Mouse (Mus musculus) retina, embryonic 14.5 days (tissue): ENCODE results near the gene Dusp22.

Experiments used
- DNase-seq: peaks from one replicate; pipeline ENCODE4 v3.0.0-alpha.2; 2015; ENCODE audit warnings: low spot score

Gene Dusp22

DNA sequence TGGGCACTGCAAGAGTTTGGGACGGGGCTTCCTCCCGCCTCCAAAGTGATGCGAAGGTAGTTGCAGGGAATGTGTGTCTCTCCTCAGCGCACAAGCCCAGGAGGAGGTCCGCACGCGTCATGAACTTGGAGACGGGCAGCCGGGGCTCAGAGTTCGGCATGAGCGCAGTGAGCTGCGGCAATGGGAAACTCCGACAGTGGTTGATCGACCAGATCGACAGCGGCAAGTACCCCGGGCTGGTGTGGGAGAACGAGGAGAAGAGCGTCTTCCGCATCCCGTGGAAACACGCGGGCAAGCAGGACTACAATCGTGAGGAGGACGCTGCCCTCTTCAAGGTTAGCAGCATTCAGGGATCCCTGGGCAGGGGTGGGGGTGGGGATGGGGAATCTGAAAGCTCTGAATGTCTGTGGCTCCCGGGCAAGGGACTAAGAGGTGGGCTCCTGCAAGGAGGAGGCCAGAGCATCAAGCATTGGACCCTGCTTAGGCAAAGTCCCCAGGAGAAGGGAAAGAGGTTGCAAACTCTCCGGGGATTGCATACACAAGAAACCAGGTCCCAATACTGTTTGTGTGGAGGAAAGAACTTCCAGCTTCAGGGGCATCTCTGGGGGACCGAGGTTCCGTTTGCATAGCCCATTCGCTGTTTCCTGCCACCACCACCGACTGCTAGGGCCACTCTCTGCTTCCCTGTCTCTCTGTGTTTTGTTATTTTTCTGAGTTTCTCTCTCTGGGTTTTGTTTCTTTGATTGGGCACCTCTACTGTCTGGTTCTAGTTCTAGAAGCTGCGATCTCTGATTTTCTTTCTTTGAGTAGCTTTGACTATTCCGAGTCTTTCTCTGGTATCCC lies 90.9 kb downstream of the Dusp22 start:
- DNase-seq: peak; percentile 37

DNA sequence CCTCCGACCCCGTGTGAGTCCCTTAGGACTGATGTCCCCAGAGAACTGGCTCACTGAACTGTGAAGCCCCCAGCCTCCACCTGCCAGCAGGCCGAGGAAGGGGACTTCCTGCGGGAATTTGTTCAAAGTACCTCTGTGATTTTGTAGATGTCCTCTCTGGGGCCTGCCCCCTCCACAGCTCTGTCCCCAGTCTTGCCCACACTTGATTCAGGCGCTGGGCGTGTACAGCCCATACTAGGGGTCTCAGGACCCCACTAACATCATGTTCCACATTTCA lies 91.4 kb downstream of the Dusp22 start:
- no peak for DNase-seq

DNA sequence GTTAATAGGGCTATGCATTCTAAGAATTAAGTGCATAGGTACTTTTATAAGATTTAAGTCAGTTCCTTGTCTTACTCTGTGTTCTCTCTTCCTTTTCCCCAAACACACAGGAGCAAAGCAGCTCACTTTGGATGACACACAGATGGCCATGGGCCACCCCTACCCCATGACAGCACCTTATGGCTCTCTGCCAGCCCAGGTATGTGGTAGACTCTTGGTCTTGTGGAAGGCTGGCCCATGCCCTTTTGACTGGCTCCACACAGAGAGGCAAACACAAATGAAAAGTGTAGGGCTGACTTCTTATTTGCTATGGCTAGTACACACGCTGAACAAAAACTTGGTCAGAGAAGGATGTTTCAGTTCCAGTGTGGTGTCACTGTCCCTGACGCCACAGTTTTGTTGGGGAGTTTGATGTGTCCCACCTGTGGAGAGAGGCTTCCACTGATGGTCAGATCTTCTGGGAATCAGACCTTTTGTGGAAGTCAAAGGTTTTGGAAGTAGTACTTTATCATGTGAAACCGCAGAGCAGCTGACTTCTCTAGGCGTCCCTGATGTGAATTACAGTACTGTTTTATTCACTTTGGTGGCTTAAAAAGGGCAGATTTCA lies 92.9 kb downstream of the Dusp22 start:
- DNase-seq: no peak

DNA sequence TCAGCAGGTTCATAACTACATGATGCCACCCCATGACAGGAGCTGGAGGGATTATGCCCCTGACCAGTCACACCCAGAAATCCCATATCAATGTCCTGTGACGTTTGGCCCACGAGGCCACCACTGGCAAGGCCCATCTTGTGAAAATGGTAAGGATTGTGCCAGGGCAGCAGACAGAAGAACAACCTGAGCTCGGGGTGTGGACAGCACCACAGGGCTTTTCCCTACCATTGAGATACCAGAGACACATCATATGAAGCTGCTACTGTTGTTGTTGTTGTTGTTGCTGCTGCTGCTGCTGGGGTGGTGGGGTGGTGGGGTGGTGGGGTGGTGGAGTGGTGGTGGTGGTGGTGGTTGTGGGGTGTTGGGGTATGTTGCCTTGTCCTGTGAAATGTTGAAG lies 93.6 kb downstream of the Dusp22 start:
- no peak for DNase-seq

DNA sequence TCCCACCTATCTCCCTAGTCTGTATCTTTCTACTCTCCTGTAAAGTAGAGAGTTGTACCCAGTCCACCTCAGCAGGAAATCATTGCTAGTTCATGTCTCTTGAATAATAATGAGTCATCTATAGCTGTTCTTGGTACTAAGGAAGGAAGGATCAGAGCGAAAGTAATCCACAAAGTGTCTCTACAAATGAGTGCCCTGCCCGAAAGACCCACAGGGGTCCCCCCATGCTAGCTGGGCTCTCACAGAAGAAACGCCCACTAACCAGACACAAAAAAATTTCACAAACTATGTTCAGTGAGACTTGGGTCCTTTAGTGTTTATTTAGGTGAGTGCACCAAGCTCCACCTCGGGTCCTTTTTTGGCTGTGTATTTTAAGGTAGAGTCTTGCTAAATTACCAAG lies 94.3 kb downstream of the Dusp22 start:
- no peak for DNase-seq

DNA sequence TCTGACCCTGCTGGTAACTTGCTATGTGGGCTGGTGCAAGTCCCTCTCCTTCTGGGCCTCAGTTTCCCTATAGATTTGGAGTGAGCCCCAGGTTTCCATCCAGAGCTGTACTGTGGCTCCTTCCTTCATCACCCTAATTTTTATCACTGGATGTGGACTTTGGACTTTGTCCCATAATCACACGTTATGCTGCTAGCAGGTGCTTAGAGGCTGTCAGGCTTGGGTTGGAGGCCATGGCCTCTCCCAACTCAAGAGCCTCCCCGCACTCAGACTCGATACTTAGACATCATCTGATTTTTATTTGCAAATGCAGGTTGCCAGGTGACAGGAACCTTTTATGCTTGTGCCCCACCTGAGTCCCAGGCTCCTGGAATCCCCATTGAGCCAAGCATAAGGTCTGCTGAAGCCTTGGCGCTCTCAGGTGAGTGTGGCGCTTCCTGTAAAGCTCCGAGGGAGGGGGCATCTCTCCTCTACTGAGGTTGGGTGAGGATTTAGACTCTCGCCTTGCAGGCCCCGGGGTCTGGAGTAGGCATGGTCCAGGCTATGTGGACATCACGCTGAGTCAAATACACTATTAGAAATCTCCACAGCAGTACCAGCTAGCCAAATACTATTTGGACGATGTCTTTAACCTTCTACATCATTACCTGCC lies 95.2 kb downstream of the Dusp22 start:
- DNase-seq: no peak

DNA sequence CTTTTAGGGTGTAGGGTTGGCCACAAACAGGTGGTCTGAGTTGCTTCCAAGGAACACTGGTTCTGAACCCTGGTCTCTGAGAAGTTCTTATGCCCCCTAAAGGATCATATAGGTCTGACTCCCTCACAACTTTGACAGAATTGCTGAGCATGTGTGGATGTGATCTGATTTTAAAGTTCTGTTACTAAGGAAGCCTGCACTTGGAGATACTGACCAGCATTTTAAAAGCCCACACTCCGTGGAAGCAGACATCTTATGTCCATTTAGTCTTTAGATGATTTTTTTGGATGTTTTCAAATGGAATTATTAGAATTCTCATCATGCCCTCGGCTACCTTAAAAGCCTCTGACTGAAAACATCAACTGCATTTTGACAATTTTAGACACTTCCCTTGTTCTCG lies 95.8 kb downstream of the Dusp22 start:
- no peak for DNase-seq

DNA sequence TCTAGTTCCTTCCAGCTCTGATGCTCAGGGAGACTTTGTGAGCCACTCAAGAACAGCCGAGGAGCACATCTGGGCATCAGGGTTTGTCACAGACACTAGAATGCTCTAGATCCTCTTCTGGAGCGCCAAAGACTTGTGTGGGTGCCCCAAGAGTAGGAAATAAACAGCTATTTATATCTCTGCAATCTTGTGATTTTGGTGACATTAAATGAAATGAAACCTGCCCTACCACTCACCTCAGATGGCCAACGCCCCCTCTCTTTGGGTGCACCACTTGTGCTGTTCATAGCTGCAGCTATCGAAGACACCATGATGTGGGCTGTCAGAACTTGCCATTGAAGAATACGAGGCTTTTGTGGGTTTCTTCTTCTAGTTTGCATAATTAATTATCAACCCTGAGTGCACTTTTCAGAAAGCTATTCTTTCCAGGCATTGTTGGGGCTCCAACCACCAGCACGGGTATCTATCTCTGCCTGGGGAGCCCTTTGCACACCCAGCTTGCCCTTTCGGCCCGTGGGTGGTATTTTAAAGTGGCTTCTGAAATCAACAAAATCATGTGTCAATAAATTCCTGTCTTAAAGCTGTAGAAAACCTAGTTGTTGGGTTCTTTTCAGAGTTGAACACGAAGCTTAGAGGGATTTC lies 96.3 kb downstream of the Dusp22 start:
- DNase-seq: no peak

DNA sequence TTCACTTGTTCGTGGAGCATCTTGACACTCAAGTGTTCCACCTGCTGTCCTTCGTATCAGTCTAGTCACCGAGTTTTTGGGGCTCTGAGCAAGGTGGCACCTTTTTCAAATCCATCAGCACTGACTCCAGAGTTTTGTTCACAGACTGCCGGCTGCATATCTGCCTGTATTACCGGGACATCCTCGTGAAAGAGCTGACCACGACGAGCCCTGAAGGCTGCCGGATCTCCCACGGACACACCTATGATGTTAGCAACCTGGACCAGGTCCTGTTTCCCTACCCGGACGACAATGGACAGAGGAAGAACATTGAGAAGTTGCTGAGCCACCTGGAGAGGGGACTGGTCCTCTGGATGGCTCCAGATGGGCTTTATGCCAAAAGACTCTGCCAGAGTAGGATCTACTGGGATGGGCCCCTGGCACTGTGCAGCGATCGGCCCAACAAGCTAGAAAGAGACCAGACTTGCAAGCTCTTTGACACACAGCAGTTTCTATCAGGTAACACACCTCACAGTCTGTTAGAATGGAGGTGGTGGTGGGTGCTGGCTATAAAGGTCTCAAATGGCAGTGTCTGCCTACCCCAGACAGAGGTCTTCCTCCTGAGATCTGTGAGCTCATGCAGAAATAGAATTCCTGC lies 97.6 kb downstream of the Dusp22 start:
- no peak for DNase-seq

DNA sequence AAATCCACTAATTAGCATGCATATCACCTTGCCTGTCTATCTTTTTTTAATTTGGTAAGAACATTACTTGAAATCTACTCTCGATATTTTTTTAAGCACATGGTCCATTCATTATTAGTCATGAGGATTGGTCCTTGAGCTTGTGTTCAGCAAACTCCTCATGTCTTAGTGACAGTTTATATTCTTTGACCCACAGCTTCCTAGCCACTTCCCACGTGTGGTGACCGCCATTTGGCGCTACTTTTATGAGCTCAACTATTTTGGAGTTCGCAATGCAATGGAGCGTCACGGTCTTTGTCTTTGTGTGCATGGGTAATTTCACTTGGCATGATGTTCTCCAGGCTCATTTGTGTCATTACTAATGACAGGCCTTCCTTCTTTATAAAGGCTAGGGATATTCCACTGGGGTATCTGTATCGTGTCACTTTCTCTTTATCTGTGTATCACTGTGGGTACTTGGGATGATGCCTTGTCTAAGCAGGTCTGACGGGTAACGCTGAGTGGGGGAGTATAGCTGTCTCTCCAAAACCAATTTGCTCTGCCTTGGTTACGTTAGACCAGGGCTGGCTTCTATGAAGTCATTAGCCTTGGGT lies 99.1 kb downstream of the Dusp22 start:
- no peak for DNase-seq

DNA sequence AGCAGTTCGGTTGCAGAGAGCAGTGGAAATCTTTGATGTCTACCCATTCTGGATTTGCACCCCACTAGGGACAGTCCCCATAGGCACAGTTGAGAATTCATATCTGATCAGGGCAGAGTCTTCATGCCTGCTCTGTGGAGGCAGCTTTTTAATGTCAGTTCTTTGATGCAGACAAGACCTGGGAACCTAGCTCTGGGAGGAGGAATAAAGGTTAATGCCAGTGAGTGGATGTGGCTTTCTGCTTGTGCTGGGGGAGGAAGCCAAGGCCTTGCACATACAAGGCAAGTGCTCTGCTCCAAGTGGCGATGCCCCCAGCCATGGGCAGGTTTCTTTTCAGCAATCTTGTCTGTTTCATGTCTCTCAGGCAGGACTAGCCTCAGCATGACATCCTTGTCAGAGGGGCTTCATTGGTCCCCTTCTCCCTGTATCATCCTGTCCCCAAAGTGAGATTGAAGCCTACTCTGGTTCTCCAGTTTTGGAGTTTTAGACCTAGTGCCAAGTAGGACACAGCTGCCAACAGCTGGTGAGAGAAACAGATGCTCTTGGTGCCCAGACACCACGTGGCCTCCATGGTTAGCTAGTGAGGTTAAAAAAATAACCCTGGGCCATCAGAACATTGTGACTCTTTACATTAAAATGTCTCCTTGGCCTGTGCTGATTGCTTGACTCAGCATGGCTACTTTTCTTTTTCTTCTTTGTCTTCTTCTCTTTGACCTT lies 100.7 kb downstream of the Dusp22 start:
- no peak for DNase-seq
